Mouse (Mus musculus) bone marrow macrophage, adult 2 months (primary cell): ENCODE data around the gene Pask.

Source experiments
- CTCF ChIP-seq: IDR thresholded peaks from 2 replicates; pipeline ENCODE4 v1.5.1; 2012; ENCODE audit warnings: low read depth, mild to moderate bottlenecking, low read length, moderate library complexity
- POLR2A ChIP-seq: IDR thresholded peaks from 2 replicates; pipeline ENCODE4 v1.6.1; 2012; ENCODE audit warnings: mild to moderate bottlenecking, low read depth, low read length, borderline replicate concordance

DNA sequence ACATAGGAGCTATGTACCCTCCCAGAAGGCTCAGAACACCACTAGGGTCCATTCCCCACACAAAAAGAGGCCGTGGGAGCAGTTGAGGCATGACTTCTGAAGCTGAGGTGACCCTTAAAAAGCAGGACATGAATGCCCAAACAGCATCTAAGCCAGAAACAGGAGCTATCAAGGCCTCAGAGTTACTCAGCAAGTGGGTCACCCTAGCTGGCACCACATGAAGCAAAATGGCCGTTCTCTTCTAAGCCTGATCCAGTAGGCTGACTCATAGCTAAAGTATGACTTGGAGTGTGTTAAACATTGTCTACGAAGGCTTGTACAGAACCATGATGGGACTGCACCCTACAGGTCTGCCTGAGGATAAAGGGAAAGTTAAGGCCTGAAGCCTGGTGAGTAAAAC, 16.8 kb downstream of the Pask start:
- TF ChIP-seq POLR2A (no peak), CTCF (no peak)
